Mouse (Mus musculus): ENCODE data around the gene Nptxr.

GRCm38 (mm10) chr15:79760956-79761355, 43.6 kb downstream of the Nptxr start:
- no peak for TF ChIP-seq POLR2A (IDR thresholded peaks at IDR 0.05; ENCODE audit: insufficient read depth, low read length)
- TF ChIP-seq CTCF (IDR thresholded peaks at IDR 0.05; ENCODE audit: low read depth, low read length), result no peak
